Mouse (Mus musculus): ENCODE measurements around the gene Rplp0.

GRCm38 (mm10) chr5:115565403-115565802 lies 6.1 kb downstream of the Rplp0 start:
- no peak for TF ChIP-seq GATA1 (IDR thresholded peaks at IDR 0.05; ENCODE audit: borderline replicate concordance, low read length)
- no peak for TF ChIP-seq FLI1 (IDR thresholded peaks at IDR 0.05; ENCODE audit: low read length)
